Mouse (Mus musculus): Measurements from ENCODE around the gene Oprm1.

- TF ChIP-seq CTCF (IDR thresholded peaks at IDR 0.05; ENCODE audit: low read depth, low read length): no peak
- TF ChIP-seq GATA2 (IDR thresholded peaks at IDR 0.05; ENCODE audit: borderline replicate concordance, low read depth, low read length): no peak
- TF ChIP-seq GATA1 (IDR thresholded peaks at IDR 0.05; ENCODE audit: borderline replicate concordance, low read length): no peak
- TF ChIP-seq TAL1 (conservative IDR thresholded peaks at IDR 0.05; ENCODE audit: low read depth, low read length): no peak
Measured at GRCm38 (mm10) chr10:7063752-7064457, 305.6 kb downstream of the Oprm1 start.

Measured in G1E (cell line).